Mouse (Mus musculus): ENCODE data around the gene Pdik1l.

DNA sequence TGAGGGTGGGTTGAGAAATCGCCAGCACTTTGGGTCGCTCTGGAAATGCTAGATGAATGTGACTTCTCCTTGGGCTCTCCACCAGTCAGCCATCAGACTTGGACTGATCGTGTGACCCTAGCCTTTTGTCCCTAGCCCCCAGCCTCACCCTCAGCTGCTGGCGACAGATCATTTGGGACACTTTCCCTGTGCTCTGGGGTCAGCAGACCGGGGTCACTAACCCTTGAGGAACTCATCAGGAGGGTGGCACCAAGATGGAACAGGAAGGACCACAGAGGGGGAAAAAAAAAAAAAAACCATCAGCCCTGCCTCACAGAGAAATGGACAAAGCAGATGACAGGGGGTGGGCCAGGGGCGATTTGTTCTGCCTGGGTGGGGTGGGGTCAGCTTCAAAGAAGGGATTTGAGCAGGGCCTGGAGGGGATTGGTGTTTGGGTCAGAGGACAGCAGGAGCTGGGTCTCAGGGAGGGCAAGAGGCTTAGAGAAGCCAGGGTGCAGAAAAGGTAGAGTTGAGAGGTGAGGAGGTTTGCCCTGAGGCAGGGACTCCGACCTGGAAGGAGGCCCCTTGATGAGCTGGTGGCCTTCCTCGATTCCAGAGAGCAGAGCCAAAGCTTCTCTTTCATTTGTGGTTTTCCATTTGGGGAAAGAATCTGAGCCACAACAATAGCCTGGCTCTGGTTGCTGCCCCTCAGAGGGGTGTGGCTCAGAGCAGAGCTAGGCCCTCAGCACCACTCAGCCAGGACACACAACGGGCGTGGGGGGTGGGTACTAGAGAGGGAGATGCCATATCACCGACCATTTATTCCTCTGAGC, 30.3 kb downstream of the Pdik1l start:
- TF ChIP-seq CTCF (IDR thresholded peaks at IDR 0.05; ENCODE audit: borderline replicate concordance, insufficient read depth, low read depth, low read length) (no peak), POLR2A (IDR thresholded peaks at IDR 0.05; ENCODE audit: borderline replicate concordance, insufficient read depth, low read length) (no peak)
